Mouse (Mus musculus) testis, adult 2 months (tissue): ENCODE data around the gene Mvp. TPM values are rescaled to one million over a fixed set of nuclear protein-coding genes. Genes with fewer than 3 reads are reported as not detected.

Experiments used
- H3K27ac ChIP-seq: fragments of 200-500 bp; 2 replicates; pipeline ENCODE4 v1.5.1; 2012; ENCODE audit warnings: low read depth, low read length; ENCODE audit not compliant: control insufficient read depth, insufficient read depth
- H3K27me3 ChIP-seq: fragments of 200-500 bp; 2 replicates; pipeline ENCODE4 v1.6.1; 2012; ENCODE audit warnings: mild to moderate bottlenecking, low read length, moderate library complexity; ENCODE audit not compliant: control insufficient read depth, insufficient read depth
- H3K36me3 ChIP-seq: fragments of 200-500 bp; 2 replicates; pipeline ENCODE4 v1.6.1; 2012; ENCODE audit warnings: mild to moderate bottlenecking, low read length; ENCODE audit not compliant: control insufficient read depth, insufficient read depth
- H3K4me1 ChIP-seq: fragments of 200-500 bp; 2 replicates; pipeline ENCODE4 v1.6.1; 2012; ENCODE audit warnings: low read length; ENCODE audit not compliant: control insufficient read depth, insufficient read depth
- H3K4me3 ChIP-seq: fragments of 200-500 bp; 2 replicates; pipeline ENCODE4 v1.5.1; 2012; ENCODE audit warnings: low read depth, mild to moderate bottlenecking, low read length, moderate library complexity, mixed read lengths; ENCODE audit not compliant: control insufficient read depth
- CTCF ChIP-seq: fragments of 200-500 bp; IDR thresholded peaks from 2 replicates; pipeline ENCODE4 v1.5.1; 2012; ENCODE audit warnings: low read depth, mild to moderate bottlenecking, inconsistent platforms, low read length, moderate library complexity; ENCODE audit not compliant: control insufficient read depth, insufficient read depth, insufficient replicate concordance
- POLR2A ChIP-seq: fragments of 200-500 bp; IDR thresholded peaks from 2 replicates; pipeline ENCODE4 v1.6.1; 2012; ENCODE audit warnings: low read depth, mild to moderate bottlenecking, inconsistent platforms, low read length, moderate library complexity; ENCODE audit not compliant: control insufficient read depth
- polyA plus RNA-seq: library from polyadenylated mRNA; depleted of rRNA; stranded (reverse); fragments of >200 nt; gene quantifications from 2 replicates; pipeline ENCODE4 v1.2.3, GENCODE M21; 2012; rRNA removed

Mvp gene
- polyA plus RNA-seq, 1 experiment = 3.0 TPM

- no peak overlapping the region for H3K27ac ChIP-seq
- H3K27me3 ChIP-seq = no peaks in the 10 kb centered on the region
- H3K36me3 ChIP-seq = peaks cover 7% of the 10 kb centered on the region
- no peak overlapping the region for H3K4me3 ChIP-seq
- TF ChIP-seq CTCF (no peak), POLR2A (no peak)
- H3K4me1 ChIP-seq = peaks cover 3% of the 10 kb centered on the region
Measured at GRCm38 (mm10) chr7:126941801-126942200, 72.6 kb downstream of the Mvp start.

- TF ChIP-seq POLR2A = no peak
- TF ChIP-seq CTCF = no peak
- H3K27ac ChIP-seq = no peak overlapping the region
Measured at GRCm38 (mm10) chr7:126941171-126941570, 73.2 kb downstream of the Mvp start.

More at GRCm38 (mm10) chr7:126941171-126941570, 73.2 kb downstream of the Mvp start:
- Histone ChIP-seq H3K36me3 (peaks cover 7% of the 10 kb centered on the region), H3K4me3 (no peak overlapping the region), H3K27me3 (no peaks in the 10 kb centered on the region), H3K4me1 (peaks cover 3% of the 10 kb centered on the region)

Other genes with a start within 250 kb of the Mvp start
- gene Gdpd3, start 248.3 kb downstream of the Mvp start, polyA plus RNA-seq = 3.5 and 3.9 TPM in 2 replicates
- gene Ypel3, start 237.7 kb downstream of the Mvp start, polyA plus RNA-seq = 74.3 and 92.1 TPM in 2 replicates
- gene Tbx6, start 233.1 kb downstream of the Mvp start, polyA plus RNA-seq = 1.1 and 1.2 TPM in 2 replicates
- gene Ppp4c, start 222.1 kb downstream of the Mvp start, polyA plus RNA-seq = 252 and 262 TPM in 2 replicates
- gene Fam57b, start 217.0 kb downstream of the Mvp start, polyA plus RNA-seq = 7.9 and 9.8 TPM in 2 replicates
- 103 and 114 TPM in 2 replicates for gene 4930451I11Rik, start 183.0 kb downstream of the Mvp start, polyA plus RNA-seq
- gene Doc2a, start 167.2 kb downstream of the Mvp start, polyA plus RNA-seq = 1.9 and 2.2 TPM in 2 replicates
- 76.6 and 77.1 TPM in 2 replicates for gene Hirip3, start 152.6 kb downstream of the Mvp start, polyA plus RNA-seq
- 74.1 and 80.9 TPM in 2 replicates for gene Ino80e, start 152.2 kb downstream of the Mvp start, polyA plus RNA-seq
- 43.5 and 49.4 TPM in 2 replicates for gene Taok2, start 129.9 kb downstream of the Mvp start, polyA plus RNA-seq
- 70.3 and 73.6 TPM in 2 replicates for gene Tmem219, start 91.7 kb downstream of the Mvp start, polyA plus RNA-seq
- 80.0 and 85.5 TPM in 2 replicates for gene Kctd13, start 85.7 kb downstream of the Mvp start, polyA plus RNA-seq
- 1.4 TPM in 2 replicates for gene Asphd1, start 65.0 kb downstream of the Mvp start, polyA plus RNA-seq
- gene Sez6l2, start 64.1 kb downstream of the Mvp start, polyA plus RNA-seq = 9.9 and 10.7 TPM in 2 replicates
- gene Cdipt, start 38.7 kb downstream of the Mvp start, polyA plus RNA-seq = 83.3 and 84.9 TPM in 2 replicates
- gene Cdiptos, start 38.5 kb downstream of the Mvp start, polyA plus RNA-seq = 804 and 822 TPM in 2 replicates
- 0.90 and 1.2 TPM in 2 replicates for gene Pagr1b, start 1.9 kb upstream of the Mvp start, polyA plus RNA-seq
- 1.3 and 2.0 TPM in 2 replicates for gene Pagr1a, start 2.7 kb upstream of the Mvp start, polyA plus RNA-seq
- 13.5 and 16.2 TPM in 2 replicates for gene Gm42742, start 6.5 kb upstream of the Mvp start, polyA plus RNA-seq
- 2.7 and 3.4 TPM in 2 replicates for gene Prrt2, start 6.6 kb upstream of the Mvp start, polyA plus RNA-seq
- 59.1 and 59.6 TPM in 2 replicates for gene Maz, start 12.4 kb upstream of the Mvp start, polyA plus RNA-seq
- 10.2 and 11.2 TPM in 2 replicates for gene Kif22, start 27.9 kb upstream of the Mvp start, polyA plus RNA-seq
- gene Zg16, start 72.7 kb upstream of the Mvp start, polyA plus RNA-seq = 0.76 and 0.93 TPM in 2 replicates
- gene AI467606, start 76.7 kb upstream of the Mvp start, polyA plus RNA-seq = 4.6 and 4.9 TPM in 2 replicates
- 0.05 and 0.22 TPM in 2 replicates for gene Qprt, start 107.6 kb upstream of the Mvp start, polyA plus RNA-seq
- gene Spn, start 123.2 kb upstream of the Mvp start, polyA plus RNA-seq = 0.09 and 0.10 TPM in 2 replicates
- gene Cd2bp2, start 181.4 kb upstream of the Mvp start, polyA plus RNA-seq = 19.6 and 27.8 TPM in 2 replicates
- 5.1 and 6.3 TPM in 2 replicates for gene Tbc1d10b, start 193.8 kb upstream of the Mvp start, polyA plus RNA-seq
- gene Mylpf, start 194.3 kb upstream of the Mvp start, polyA plus RNA-seq = 1.3 and 1.4 TPM in 2 replicates
- 3.4 and 3.7 TPM in 2 replicates for gene Zfp553, start 218.4 kb upstream of the Mvp start, polyA plus RNA-seq
- 2.8 and 3.2 TPM in 2 replicates for gene Sept1, start 218.5 kb upstream of the Mvp start, polyA plus RNA-seq
- gene Zfp771, start 229.7 kb upstream of the Mvp start, polyA plus RNA-seq = 41.0 and 48.4 TPM in 2 replicates
- 22.2 and 23.7 TPM in 2 replicates for gene Dctpp1, start 246.1 kb upstream of the Mvp start, polyA plus RNA-seq